Mouse (Mus musculus) T-helper 17 cell (primary cell): ENCODE results near the gene Rngtt.
"Not testable (repeated sequence)": the region's sequence is repeated elsewhere in the genome, so short reads cannot be mapped to it uniquely, and the experiment has no call there.

Source experiments
- in situ Hi-C, 2 experiments: fragments of 300-600 bp; cut with MboI, MseI; formaldehyde crosslinking; loops; 1 replicate in 1 of 2; 2 replicates in 1 of 2; pipeline ENCODE4 v1.15.1; 2025; ENCODE audit warnings: high pct_unique_total_duplicates in 2 of 2

Gene Rngtt

DNA sequence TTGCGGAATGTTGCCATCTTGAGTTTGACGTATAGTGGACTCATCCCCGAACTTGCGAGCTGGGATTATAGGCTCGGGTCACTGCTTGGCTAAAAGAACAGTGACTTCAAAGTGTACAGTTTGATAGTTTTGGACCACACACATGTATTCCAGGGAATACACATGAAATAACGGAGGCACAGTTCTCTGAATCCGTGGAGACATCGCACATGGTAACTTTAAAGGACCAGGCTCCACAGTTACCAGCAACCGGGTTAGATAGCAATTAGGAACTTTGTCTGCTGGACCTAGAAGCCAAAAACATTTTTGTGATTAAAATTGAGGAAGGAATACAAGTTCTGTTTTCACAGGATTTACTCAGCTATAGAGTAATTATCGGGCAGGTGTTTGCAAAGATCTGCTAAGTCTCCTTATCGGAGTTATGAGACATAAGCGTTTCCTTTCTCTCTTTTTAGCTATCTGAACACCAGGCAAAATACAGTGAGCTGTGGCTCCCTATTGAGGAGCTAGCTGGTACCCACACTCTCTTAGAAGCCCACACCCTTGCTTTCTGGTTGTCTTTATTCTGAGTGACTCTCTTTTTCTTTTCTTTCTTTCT is 828 bp downstream of the Rngtt start:
- in situ Hi-C loops = no loop called here

DNA sequence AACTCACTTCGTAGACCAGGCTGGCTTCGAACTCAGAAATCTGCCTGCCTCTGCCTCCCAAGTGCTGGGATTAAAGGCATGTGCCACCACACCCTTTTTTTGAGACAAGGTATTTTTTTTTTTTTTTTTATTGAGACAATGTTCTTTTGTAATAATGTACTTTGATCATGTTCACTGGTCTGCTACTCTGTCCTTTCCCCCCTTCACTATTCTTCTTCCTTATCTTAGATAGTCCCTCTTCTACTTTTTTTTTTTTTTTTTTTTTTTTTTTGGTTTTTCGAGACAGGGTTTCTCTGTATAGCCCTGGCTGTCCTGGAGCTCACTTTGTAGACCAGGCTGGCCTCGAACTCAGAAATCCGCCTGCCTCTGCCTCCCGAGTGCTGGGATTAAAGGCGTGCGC is 4.0 kb downstream of the Rngtt start:
- in situ Hi-C loops = not testable (repeated sequence)

DNA sequence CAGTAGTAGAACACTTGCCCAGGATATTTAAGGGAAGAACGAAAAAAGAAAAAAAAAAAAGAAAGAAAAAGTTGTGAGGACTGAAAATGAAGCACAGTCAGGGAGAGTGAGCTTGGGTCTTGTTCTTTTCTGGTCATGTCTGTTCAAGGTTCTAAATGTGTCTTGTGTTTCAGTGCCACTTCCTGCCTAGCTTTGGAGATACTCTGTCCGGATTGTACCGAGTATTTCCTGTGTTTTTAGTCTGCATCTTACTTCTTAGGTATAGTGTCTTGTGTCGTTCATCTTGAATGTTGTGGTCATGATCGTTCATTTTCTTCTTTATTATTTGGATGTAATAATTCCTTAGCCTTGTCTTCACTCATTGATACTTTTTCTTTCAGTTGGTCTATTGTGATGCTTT is 5.7 kb downstream of the Rngtt start:
- in situ Hi-C loops = no loop called here

DNA sequence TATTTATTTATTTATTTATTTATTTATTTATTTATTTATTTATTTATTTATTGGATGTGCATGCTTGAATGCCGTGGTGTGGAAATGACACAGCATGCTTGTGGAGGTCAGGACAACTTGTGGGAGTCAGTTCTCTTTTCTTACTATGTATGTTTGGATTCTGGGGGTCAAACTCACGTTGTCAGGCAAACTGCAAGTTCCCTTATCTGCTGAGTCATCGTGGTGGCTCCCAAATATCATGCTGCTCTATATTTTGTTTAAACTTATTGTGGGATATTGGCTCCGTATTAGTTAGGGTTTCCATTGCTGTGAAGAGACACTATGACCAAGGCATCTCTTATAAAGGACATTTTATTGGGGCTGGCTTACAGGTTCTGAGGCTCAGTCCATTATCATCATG is 21.0 kb downstream of the Rngtt start:
- in situ Hi-C loops = no loop called here

DNA sequence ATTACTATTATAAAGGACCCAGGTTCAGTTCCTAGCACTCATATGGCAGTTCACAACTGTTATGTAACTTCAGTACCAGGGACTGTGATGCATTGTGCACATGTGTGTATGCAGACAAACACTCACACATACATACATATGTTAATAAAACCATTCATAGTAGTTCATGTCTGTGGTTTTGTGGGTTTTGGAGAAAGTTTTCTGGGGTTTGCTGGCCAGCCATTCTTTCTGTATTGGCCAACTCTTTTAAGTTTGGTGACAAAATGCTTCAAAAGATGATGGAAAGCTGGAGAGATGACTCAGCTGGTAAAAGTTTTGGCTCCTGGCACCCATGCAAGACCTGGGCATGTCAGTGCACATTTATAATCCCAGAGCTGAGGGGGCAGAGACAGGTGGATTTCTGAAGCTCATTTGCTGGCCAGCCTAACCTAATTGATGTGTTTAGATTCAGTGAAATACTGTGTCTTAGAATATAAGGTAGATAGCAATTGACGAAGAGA is 22.9 kb downstream of the Rngtt start:
- in situ Hi-C loops = no loop called here

DNA sequence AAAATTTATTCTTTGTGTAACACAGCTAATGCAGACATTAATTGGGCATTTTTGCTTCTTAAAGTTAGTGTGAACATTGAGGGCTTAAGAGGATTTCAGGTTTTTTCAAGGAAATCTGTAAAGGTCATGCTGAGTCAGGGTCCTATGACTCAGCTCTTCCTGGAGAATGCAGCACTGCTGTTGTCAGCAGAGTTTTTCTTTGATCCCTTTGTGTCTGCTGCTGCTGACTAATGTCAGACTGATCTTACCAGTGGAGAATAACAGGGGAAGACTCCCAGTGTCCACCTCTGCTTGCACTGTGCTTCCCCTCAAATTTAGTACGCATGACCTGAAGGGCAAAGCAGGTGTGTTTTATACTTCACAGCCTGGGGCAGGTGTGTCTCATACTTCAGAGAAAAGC is 27.9 kb downstream of the Rngtt start:
- in situ Hi-C loops = loop anchor here in 1 of 2 experiments (5.0 kb wide), 1 partner anchor 94 kb away; no protein-coding TSS in a partner anchor

DNA sequence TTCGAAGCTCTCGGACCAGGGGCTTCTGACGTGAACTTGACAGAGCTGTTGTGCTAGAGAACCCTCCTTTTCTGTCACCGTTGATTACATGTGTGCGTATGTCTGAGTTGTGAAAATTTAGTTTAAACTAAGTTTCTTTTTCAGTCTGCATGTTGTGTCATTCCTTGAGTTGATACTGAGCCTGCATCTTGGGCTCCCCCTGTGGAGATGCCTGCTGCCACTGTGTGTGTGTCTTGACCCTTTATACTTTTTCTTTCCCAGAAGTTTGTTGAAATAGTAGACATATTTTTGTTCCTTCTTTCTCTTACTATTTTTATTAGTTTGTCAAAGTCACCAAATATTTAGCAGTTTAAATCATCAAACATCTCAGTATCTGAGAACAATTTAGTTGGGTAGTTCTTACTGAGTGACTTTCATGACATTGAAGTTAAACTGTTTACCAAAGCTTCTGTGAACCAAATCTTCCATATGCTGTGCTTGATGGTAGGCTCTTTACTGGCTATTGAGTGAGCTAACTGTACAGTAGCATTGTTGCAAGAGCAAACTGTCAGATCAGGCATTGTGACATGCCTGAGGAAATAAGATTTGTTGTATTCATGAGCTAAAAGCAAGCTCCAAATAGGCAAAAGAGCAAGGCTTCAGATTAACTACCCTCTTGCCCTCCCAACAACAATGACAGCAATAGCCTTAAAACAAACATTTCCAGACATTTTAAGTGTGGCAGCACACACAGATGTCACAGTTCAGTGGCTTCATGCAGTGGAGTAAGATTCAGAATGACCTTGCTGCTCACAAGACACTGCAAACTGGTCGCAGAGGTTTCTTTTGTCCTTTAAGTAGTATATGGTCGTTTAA is 33.0 kb downstream of the Rngtt start:
- in situ Hi-C loops = no loop called here

DNA sequence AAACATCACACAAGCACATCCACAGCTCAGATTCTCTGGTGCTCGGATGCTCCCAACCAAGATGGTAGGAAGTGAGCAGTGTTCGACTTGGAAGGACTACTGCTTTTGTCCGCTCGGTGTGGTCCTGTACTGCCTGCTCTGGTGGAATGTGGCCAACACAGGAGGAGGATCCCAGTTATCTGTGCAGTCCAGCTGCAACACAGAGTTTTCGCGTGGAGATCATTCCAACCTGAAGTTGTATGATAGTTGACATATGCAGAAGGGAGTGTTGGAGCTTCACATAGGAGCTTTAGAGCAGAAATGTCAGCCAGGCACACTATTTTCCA is 33.6 kb downstream of the Rngtt start:
- in situ Hi-C loops = no loop called here

DNA sequence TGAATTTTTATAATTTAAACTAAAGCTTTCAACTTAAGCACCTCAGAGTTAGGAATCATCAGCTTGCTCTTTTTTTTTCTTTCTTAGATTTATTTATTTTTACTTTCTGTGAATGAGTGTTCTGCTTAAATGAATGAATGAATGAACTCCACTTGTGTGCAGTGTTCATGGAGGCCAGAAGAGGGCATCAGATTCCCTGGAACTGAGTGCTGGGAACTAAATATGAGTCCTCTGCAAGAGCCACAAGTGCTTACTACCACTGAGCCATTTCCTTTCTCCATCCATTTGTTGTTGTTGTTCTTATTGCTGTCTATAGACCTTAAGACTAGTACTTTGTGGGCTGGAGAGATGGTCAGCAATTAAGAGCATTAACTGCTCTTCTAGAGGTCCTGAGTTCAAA is 53.3 kb downstream of the Rngtt start:
- in situ Hi-C loops = no loop called here

DNA sequence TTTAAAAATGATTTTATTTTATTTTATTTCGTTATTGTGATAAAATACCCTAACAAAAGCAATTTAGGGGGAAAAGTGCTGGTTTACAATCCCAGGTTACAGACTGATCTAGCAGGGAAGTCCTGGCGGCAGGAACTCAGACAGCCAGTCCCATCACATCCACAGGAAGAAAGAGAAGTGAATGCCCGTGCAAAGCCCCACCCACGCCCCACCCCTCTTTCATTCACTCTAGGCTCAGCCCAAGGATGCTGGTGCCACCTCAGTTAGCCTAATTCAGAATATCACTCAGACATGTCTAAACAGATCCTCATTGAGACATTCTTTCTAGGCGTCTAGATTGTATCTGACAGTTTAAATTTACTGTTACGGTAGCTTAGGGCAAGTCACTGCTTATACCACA is 64.8 kb downstream of the Rngtt start:
- in situ Hi-C loops = no loop called here

DNA sequence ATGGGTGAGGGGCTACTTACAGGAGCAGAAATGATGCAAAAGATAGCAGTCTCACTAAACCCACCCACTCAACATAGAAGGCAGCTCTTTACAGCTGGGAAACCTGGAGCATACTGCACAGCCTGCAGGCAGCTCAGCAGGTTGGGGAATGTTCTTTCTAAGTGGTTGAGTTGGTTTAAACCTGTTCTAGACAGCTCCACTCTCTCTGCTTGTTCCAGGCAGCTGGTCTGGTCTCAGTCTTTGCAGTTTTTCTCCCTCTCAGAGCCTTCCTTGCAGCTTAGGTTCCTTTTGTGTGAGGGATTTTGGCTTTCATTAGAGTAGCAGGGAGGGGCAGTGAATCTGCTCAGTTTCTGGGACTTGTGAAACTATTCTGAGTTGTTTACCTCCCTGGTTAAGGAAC is 67.5 kb downstream of the Rngtt start:
- in situ Hi-C loops = no loop called here

DNA sequence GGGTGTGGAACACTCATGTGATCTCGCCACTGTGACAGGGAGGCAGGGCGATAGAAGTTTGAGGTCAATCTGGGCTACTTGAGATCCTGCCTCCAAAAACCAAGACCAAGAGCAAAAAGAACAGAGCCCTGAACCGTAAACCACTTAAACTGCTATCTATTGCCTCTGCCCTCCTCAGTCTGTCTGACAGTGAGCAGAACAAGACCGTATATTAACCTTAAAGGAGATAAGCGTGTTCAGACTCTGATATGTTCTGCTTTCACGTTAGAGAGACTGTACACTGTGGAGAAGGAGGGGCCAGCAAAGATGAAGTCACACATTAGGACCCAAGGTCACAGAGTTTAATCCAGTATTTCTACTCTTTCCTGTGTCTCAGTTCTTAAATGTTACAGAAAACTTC is 68.8 kb downstream of the Rngtt start:
- in situ Hi-C loops = no loop called here

DNA sequence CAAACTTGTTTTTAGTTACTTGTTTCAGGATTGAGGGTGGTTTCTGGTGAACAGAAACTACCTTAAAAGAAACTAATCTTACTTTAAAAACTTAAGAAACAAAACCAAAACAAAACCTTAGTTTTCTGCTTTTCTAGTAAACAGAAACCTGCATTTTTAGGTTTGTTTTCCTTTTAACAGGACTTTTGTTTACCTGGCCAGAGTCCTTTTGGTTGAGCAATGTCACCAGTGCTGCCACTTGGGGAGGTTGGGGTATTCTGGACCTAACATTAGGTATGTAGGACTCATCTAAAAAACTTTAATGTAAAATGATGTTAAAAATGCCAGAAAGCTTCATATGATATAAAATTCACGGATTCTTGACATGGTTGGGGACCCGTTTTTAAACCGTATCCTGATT is 78.8 kb downstream of the Rngtt start:
- in situ Hi-C loops = no loop called here

DNA sequence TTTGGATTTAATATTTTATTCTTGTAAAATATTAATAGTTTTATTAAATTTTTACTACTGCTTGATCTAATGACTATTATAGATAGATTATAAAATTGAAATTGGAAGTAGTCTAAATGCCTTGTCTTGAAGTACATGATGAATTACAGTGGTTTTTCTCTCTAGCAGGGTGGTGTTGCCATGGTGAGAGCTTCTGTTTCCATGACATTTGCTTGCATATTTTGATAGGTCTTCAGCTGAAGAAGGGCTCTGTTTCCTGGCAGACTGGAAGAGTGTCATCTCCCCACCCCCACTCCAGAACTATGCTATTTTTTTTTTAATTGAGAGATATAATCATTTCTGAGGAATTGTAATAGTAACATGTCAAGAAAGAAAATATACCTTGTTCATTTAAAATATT is 80.5 kb downstream of the Rngtt start:
- in situ Hi-C loops = loop anchor here (10.0 kb wide), 1 partner anchor 844 kb away; no protein-coding TSS in a partner anchor

DNA sequence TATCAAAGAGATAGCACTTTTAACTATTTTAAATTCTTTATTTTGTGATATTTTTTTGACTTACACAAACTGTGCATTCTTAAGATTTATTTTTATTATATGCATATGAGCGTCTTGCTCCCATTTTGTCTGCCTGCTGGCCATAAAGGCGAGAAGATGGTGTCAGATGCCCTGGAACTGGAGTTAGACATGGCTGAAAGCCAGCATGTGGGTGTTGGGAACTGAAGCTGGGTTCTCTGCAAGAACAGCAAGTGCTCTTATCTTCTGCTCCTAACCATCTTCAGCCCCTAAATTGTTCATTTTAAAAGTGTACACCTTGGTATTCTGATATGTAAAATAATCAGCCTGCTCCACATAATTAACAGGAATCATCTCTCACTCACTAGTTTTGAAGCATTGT is 83.3 kb downstream of the Rngtt start:
- in situ Hi-C loops = loop anchor here (10.0 kb wide), 1 partner anchor 841 kb away; no protein-coding TSS in a partner anchor

DNA sequence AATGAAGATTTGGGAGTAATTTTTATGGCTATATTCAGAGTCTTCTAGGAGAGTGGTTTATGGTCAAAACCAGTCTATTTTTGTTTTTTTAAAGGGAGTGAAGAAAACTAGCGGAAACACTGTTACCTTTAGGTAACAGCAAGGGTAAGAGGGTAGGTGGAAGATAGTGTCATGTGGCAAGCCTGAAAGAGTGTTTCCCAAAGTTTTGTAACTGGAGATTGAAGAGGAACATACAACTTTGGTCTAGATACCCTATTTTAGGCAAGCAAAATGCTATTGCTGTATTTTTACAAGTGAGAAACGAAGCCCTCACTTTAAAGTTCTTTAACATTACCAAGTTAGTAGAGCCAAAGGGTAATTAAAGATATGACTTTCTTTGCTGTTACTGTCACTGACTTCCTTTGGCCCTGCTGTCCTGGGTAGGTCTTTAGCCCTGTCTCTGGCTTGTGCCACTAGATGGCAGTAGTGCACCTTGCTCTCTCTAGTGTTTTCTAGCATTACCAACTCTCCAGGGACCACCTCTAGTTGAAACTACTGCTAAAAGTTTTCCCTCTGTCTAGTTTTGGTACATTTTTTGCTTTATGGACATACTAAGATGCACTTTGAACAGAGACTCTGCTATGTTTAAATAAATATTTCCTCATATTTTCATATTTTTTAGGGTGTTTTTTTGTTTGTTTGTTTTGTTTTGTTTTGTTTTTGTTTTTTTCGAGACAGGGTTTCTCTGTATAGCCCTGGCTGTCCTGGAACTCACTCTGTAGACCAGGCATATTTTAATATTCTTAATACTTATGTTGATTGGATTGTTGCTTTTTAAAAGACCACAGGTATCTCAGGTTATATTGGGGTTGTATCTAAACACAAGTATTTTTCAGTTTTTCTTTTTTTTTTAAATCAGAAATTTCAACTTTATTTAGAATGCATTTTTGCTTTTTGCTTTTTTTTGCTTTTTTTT is 86.4 kb downstream of the Rngtt start:
- in situ Hi-C loops = loop anchor here (10.0 kb wide), 1 partner anchor 838 kb away; no protein-coding TSS in a partner anchor

DNA sequence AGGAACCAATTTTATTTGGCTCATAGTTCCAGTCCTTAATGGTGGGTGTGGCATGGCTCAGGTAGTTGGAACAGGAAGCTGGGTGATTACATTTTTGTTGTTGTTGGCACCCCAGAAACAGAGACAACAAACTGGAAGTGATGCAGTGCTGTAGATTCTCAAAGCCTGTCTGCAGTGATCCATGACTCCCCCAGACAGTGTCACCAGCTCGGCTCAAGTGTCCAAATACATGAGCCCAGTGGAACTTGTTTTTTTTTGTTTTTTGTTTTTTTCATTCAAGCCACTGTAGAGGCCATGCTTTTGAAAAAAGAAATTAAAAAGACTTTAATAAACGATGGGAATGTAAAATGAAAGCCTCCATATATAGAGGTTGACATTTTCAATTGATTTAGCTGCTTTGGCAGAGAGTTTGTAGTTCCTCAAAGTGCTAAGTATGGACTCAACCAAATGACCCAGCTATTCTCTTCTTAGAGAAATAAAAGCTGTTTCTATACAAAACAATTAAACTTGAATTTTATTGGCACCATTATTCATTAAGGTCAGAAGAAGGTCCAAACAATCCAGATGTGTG is 95.7 kb downstream of the Rngtt start:
- in situ Hi-C loops = no loop called here

DNA sequence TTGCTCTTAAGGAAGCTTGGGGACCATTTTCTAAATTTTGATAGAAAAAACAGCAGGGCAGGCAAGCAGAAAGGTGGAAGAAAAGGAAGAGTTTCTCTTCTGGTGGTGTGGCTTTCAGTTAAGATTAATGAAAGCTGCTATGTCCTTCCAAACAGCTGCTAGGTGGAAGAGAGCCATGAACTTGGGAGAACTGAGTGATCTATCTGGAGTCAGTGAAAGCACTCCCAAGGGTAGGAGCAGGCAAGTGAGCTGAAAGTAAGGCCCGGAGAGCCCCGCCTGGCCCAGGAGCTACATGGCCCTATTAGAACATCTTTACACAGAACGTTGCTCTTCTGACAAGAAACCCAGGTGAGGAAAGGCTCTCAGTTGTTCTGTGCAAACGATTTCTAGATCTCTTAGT is 103.7 kb downstream of the Rngtt start:
- in situ Hi-C loops = no loop called here

DNA sequence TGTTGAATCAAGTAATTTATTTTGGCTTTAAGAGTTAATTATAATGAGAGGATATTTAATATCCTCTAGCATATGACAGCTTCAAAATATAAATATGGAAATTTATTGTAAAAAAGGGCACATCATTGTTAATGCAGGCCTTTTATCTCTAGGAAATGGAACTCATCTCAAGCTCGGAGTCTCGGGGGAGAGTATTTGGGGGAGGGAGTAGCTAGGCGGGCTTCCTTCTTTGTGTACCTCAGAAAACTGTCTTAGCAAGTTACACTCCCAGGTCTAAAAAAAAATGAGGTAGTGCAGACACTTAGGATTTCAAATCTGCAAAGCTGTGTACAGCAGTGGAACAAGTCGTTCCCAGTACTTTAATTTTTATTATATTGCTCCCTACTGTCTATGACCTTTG is 104.7 kb downstream of the Rngtt start:
- in situ Hi-C loops = no loop called here

DNA sequence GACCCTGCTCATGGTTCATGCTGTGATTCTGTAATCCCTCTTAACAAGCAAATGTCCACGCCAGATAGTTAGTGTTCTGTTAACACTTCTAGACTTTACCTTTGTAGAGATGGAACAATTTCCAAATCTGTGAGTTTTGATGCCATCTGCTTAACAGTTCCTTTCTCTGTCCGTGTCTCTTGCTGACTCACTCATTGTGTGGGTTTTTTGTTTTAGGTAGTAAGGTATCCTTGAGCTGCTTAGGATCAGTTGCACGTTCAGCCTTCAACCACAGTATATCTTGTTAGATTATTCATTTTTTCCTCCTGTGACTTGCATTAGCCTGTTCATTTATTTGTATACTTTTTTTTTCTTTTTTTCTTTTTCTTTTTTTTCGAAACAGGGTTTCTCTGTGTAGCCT is 107.3 kb downstream of the Rngtt start:
- in situ Hi-C loops = no loop called here

DNA sequence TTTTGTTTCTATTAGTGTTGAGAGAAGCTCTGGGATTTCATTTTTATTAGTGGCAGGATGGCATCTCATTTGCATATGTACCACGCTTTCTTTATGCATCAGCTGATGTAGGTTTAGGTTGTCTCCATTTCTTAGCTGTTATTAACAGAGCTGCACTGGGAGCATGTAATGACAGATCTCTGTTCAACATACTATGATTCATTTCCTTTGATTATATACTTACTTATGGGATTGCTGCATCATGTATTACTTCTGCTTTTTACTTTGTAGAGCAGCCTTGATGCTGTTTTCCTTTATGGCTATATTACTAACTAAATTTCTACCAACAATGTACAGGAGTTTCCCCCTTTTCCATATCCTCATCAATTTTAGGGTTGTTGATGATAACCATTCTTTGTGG is 109.5 kb downstream of the Rngtt start:
- in situ Hi-C loops = no loop called here

DNA sequence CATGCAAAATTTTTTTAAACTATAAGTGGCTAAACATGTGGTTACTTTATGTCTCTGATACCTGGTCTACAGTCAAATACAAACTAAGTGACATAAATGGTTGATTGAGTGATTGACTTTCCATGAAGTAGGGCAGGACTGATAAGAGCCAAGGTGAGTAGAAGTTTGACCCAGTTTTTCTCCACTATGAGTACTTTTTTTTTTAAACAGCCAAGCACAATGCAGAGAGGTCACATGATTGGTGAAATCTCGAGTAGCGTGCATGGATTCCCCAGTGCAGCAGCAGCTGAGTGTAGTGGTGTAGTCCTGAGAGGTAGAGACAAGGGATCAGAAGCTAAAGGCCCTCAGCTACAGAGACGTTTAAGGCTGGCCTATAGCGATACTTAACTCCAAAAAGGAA is 118.7 kb downstream of the Rngtt start:
- in situ Hi-C loops = no loop called here
